Mouse (Mus musculus): ENCODE data around the gene 9930111J21Rik2.
"Not testable (repeated sequence)": the region's sequence is repeated elsewhere in the genome, so short reads cannot be mapped to it uniquely, and the experiment has no call there.

The 9930111J21Rik2 gene

GRCm38 (mm10) chr11:49051093-49051891, at the start of gene 9930111J21Rik2:
Gene 9930111J21Rik2, minus strand, starts transcription at chr11:49051242.
- not testable (repeated sequence) for DNase-seq (ENCODE audit: low read depth, low spot score)

DNA sequence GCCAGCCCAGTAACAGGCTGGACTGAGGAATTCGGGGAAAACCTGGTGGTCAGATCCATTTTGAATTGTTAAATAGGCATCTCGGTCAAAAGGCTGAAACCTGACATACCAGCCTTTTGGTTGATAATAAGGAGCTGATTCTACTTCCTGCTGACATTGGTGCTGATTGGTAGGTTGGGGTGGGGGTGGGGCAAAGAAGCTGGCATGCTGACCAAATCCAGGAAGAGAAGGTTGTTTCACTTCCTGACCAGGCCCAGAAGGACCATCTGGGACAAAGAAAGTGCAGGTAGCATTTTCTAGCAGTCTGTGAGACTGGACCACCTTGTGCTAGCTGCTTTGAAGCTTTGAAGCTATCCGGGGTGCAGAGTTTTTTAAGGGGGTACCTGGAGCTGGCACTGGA, 49.4 kb upstream of the 9930111J21Rik2 start:
- no peak for DNase-seq (ENCODE audit: low read depth, low spot score)

- DNase-seq (ENCODE audit: low read depth, low spot score): no peak
Observed at GRCm38 (mm10) chr11:49095367-49095766, 44.3 kb upstream of the 9930111J21Rik2 start.

DNA sequence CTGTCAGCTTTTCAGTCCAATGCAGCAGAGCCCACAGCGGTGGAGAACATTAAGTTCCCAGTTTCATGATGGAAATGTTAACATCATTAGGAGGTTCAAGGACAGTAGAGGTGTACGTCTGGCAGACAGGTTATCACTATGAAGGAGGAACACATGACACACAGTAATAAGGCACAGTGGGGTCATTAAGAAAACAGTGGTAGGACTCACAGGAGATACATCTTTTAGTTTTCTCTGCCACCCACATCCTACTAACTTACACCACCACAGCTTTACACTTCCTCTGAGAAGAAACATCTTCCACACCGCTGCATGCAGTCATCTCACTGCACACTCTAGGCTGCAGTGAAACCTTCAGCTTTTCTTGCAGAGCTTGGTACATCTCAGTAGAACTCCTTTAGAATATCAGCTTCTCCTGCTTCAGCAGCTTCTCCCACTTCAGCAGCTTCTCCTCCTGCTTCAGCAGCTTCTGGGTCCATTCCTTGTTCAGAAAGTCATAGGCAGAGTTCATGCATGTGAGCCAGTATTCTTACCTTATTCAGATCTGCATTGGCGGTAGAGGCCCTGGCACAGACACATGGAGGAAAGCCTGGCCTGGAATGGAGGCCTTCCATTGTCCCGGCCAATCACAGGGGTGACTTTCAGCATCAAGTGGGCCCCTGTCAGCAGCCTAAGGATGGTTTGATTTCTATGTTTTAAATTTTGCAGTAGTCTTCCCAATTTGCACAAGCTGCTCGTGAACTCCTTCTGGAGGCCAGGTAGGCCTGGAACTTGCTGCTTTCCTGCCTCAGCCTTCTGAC, 43.0 kb upstream of the 9930111J21Rik2 start:
- no peak for DNase-seq (ENCODE audit: low read depth, low spot score)

DNA sequence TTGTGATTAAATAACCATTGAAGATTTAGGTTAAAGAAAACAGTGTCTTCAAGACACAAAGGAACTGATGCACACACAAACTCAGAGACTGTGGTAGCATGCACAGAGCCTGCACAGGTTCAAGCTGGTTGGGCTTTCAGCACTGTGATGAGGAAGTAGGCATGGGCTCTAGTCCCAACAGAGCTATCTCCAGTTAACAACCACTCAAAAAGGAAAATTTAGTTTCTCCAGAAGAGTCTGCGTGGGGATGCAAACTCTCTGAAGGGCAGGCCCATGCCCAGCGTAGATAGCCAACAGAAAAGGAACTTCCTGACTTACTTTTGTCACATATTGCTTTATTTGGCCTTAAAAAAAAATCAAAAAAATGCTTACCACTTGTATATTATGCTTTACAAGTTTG, 41.7 kb upstream of the 9930111J21Rik2 start:
- DNase-seq (ENCODE audit: low read depth, low spot score): no peak

DNA sequence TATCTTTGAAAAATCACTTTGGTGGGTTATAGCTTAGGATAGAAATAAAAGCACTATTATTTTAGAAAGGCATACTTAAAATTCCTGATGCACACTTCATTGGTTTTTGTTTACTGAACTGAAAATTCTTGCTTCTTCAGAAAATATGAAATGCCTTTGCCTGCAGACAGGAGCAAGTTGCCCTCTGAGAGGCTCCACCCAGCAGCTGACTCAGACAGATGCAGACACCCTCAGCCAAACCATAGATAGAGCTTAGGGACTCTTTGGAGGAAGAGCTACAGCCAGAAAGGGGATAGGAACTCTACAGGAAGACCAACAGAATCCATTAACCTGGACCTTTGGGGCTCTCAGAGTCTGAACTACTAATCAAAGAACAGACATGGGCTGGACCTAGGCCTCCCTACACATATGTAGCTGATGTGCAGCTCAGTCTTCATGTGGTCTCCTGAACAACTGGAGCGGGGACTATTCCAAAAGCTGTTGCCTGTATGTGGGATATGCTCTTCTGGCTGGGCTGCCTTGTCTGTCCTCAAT, 41.1 kb upstream of the 9930111J21Rik2 start:
- DNase-seq (ENCODE audit: low read depth, low spot score): no peak

- DNase-seq (ENCODE audit: low read depth, low spot score): no peak
Observed at GRCm38 (mm10) chr11:49091171-49091570, 40.1 kb upstream of the 9930111J21Rik2 start.

GRCm38 (mm10) chr11:49090551-49090950, 39.5 kb upstream of the 9930111J21Rik2 start:
- DNase-seq (ENCODE audit: low read depth, low spot score): no peak

GRCm38 (mm10) chr11:49089735-49090507, 38.9 kb upstream of the 9930111J21Rik2 start:
- no peak for DNase-seq (ENCODE audit: low read depth, low spot score)

GRCm38 (mm10) chr11:49088990-49089652, 38.1 kb upstream of the 9930111J21Rik2 start:
- no peak for DNase-seq (ENCODE audit: low read depth, low spot score)

DNA sequence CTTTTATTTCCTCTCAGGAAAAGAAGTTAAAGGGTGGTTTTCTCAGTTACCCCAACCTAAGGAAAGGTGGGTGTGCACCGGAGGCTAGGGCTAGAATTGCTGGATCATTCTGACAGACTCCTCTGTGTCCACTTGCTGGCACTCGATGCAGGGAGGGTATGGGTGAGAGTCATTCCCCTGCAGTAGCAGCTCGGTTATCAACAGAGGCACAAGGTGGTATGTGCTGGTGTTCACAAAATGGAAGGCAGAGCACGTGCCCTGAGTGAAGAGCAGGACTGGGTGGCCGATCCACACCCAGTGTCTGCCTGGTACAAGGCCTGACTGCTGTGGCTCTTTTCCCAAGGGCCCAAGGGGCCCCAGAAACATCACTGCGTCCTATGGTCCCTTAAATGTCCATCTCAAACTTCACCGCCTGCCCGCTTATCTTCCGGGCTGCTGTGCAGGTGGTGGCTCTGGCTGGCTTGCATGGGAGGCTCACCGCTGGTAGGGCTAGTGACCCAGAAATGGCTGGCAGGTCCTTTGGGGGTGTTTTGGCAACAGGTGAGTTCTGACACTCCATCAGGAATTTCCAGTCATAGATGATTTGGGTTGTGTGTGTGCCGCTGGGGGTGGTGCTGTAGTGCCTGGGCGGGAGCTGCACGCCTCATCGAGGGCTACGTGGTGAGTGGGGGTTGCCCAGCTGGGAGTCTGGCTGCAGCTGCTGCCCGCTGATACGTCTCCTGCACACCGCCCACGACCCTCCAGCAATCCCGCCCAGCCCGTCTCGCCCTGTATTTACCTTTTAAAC, 37.0 kb upstream of the 9930111J21Rik2 start:
- no peak for DNase-seq (ENCODE audit: low read depth, low spot score)

DNA sequence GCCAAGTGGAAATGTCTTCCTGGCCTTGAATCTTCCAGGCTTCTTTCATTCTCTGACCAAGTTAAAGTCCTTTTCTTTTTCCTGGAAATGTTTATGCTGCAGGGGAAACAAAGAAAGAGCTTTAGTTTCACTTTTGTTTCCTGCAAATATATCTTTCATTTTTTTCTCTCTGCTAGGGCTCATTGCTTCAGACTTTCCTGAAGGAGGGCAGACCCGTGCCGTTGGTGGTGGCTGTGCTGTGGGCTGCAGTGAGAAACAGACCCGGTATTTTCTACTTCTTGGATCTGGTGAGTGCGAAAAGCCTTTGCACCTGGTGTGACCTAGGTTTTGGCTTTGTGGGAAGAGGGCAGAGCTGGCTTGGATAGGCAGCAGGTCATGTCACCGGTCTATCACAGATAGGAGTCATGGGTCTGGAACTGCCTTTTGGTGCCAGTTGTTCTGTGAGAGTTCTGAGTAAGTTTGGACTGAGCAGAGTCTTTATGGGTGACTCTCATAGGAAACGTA, 35.9 kb upstream of the 9930111J21Rik2 start:
- DNase-seq (ENCODE audit: low read depth, low spot score): no peak

- DNase-seq (ENCODE audit: low read depth, low spot score): no peak
Observed at GRCm38 (mm10) chr11:49084875-49085274, 33.8 kb upstream of the 9930111J21Rik2 start.

GRCm38 (mm10) chr11:49084385-49084784, 33.3 kb upstream of the 9930111J21Rik2 start:
- no peak for DNase-seq (ENCODE audit: low read depth, low spot score)

- no peak for DNase-seq (ENCODE audit: low read depth, low spot score)
Observed at GRCm38 (mm10) chr11:49083808-49084207, 32.8 kb upstream of the 9930111J21Rik2 start.

DNA sequence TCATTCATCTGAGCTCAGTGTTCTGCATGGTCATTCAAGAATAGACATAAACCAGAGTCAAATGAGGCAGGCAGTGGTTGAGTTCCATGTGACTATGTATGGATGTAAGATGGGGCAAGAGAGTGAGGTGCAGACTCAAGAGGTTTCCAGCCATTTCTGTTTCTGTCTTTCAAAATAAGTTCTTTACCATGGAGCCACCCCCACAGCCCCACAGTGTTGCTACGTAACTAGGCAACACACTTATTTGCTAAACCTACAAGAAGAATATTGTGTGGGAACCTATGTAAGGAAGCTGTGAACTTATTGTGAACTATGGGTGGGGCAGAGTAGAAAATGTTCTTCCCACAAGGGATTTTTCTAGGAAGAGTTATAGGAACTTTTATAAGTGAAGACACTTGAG, 32.1 kb upstream of the 9930111J21Rik2 start:
- peak; percentile 36 for DNase-seq (ENCODE audit: low read depth, low spot score)

DNA sequence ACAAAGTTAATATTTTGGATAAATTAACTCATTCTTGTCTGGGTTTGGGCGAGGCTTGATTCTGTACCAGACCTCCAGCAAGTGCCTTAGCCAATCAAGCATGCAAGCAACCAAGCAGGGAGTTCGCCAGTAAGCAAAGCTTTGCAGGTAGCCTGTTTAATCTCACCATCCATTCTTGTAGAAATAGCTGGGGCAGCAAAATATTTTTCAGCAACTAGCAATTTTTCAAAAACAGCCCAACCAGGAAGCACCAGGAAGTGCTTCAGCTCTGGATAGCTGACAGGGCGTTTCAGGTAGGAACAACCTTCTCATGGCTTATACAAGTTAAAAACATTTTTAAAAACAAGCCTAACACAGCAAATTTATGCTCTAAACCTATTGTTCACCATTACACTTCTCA, 30.8 kb upstream of the 9930111J21Rik2 start:
- no peak for DNase-seq (ENCODE audit: low read depth, low spot score)

- DNase-seq (ENCODE audit: low read depth, low spot score): no peak
Observed at GRCm38 (mm10) chr11:49081356-49081755, 30.3 kb upstream of the 9930111J21Rik2 start.

- DNase-seq (ENCODE audit: low read depth, low spot score): no peak
Observed at GRCm38 (mm10) chr11:49080636-49081035, 29.6 kb upstream of the 9930111J21Rik2 start.

DNA sequence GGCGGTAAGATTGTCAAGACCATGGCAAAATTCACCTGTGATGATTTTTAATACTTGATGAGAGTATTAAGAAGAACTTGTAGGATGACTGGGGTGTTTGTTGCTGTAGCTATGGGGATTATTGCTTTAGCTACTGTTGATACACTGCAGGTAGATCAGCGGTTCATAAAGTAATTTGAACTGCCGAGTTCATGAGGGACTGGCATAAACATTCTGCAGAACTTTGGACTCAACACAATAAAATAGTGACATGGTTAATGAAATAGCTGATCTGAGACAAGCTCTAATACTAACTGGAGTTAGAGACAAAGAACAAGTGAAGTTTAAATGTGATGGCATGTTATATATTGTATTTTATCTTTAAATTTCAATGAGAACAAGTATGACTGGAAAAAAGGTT, 27.7 kb upstream of the 9930111J21Rik2 start:
- no peak for DNase-seq (ENCODE audit: low read depth, low spot score)
